Mouse (Mus musculus) spleen, adult 18-20 months (tissue): ENCODE data around the gene Tex36.

Experiments used
- DNase-seq, 2 experiments: peaks; one replicate each; pipeline ENCODE4 v3.0.0; 2022; ENCODE audit warnings: mixed read lengths in 2 of 2

Tex36 gene

DNA sequence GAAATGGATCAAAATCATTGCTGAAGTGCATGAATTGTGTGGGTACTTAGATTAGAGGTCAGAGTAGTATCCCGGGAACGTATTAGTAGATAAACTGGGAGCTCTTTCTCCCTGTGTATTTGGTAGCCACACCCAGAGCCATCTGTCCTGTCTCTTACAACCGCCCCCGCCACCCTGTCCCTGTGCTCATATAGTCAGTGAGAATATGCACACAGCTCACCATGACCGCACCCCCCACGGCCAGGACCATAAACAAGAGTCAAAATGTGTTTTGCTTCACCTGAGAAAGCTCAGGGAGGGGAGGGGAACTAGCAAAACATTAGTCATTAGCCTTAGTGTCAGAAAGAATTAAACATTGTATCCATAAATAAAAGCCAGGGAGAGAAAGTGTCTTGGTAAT, 18.7 kb downstream of the Tex36 start:
- no peak for DNase-seq

GRCm38 (mm10) chr7:133580296-133580640, 21.7 kb downstream of the Tex36 start:
- DNase-seq = no peak

- no peak for DNase-seq
Observed at GRCm38 (mm10) chr7:133579491-133580295, 22.3 kb downstream of the Tex36 start.

DNA sequence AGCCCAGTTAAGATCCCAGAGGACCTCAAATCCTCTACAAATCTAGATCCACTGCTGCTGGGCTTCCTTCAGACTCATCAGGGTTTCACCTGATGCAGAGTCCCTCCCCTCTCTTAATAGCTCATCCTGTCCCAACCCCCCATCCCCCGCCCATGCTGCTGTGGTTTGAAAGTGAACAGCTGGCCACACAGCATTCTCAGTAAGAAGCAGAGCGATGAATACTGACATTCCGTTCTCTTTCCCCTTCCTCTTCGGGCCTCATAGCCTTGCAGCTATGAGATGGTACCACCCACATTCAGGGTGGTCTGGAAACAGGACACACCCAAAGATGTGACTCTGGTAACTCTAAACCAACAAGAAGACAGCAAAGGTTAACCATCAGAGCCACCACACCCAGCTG, 25.1 kb downstream of the Tex36 start:
- no peak for DNase-seq

DNA sequence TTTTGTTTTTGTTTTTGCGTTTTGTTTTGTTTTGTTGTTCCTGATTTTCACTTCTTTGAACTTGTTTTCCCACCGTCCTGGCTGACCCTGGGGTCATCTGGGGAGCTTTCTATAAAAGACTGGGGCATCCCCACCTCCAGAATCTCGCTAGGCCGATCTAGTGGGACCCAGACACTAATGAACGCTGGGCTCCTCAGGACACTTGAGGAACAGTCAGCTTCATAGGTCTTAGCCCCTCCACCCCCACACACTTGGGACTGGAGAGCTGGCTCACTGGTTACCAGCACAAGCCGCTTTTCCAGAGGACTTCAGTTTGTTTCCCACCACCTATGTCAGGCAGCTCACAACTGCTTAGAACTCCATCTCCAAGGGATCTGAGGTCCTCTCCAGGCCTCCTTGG, 25.7 kb downstream of the Tex36 start:
- DNase-seq = no peak

DNA sequence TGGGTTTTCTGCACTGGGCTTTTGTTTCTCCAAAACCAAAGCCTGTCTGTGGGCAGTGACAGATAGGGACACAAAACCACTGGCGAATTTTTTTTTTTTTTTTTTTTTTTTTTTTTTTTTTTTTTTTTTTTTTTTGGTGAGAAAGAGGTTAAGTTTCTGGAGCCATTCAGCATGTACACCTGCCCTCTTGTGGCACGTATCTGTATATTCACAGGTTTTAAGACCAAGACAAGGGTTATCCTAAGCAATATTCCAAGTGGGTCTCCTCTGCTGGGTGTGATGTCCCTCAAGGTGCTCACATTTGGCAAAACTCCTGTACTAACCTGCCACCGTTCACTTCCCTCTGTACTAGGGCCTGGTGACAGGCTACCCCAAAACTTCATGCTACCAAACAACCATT, 30.0 kb downstream of the Tex36 start:
- DNase-seq = no peak

- DNase-seq = no peak
Observed at GRCm38 (mm10) chr7:133569194-133569880, 32.6 kb downstream of the Tex36 start.

GRCm38 (mm10) chr7:133564600-133564999, 37.4 kb downstream of the Tex36 start:
- no peak for DNase-seq

GRCm38 (mm10) chr7:133563175-133563824, 38.7 kb downstream of the Tex36 start:
- no peak for DNase-seq

GRCm38 (mm10) chr7:133555786-133556492, 46.0 kb downstream of the Tex36 start:
- no peak for DNase-seq

GRCm38 (mm10) chr7:133552306-133552991, 49.5 kb downstream of the Tex36 start:
- DNase-seq = no peak

- DNase-seq = no peak
Observed at GRCm38 (mm10) chr7:133551000-133551399, 51.0 kb downstream of the Tex36 start.

DNA sequence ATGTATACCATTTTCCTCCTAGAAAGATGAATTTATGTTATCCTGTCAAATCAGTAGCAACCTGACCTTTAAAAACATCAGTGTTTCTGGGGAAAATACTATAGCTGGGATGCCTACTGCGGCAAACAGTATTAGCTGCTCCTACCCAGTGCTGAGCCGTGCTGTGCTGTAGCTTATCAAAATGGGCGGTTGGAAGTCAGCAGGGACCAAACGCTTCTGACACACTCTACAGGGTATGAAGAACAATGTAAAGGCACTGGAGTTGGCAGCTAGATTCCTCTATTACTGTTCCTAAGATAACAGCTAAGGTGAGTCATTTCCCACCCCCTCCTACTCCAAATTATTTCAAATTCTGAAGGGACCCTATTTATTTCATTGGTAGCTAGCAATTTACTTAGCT, 53.5 kb downstream of the Tex36 start:
- DNase-seq = no peak

DNA sequence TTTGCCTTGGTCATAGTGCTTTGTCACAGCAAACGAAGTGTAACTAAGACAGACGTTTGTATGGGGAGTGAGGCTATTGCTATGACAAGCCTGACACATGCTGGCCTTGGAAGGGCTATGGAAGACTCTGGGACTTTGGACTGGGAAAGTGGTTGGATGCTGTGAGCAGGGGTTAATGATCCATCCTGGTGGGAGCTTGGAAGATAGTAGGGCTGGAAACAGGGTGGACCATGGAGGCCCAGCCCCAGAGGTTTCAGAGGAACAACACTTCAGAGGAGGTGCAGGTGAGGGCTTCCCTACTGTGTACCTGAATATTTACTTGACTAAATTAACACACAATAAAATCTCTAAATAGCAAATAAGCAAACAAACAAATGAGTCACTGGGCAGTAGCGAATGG, 56.3 kb downstream of the Tex36 start:
- no peak for DNase-seq

- DNase-seq = no peak
Observed at GRCm38 (mm10) chr7:133544966-133545365, 57.0 kb downstream of the Tex36 start.

DNA sequence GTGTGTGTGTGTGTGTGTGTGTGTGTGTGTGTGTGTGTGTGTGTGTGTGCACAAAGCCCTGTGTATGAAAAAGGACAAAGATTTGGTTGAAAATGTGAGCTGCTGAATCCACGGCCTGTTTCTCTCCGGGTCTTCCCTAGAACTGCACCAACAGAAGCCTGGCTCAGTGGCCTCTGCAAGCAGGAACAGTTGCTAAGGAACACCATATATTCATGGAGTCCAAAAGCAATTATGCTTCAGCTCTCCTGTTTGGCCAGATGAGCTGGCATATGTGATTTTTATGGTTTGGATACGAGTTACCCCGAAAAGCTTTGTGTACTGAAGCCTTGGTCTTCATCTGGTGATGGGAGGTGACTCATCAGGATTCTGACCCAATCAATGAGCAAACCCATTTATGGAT, 58.8 kb downstream of the Tex36 start:
- no peak for DNase-seq

DNA sequence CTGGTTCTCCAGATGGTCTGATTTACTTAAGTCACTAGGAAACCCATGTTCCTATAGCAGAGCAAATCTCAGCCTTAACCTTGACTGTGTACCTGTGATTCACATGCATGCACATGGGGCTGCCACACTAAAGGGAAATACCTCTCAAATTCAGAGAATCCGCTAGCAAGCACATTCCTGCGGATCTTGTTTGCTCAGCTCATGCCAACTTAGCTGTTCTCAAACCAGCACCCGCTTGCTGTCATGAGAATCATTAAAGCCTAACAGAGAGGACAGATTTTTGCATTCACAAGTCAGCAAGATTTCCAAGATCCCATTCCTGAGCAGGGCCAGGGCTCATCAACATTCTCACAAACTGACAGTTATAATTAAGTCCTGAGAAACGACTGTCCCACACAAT, 64.6 kb downstream of the Tex36 start:
- DNase-seq = no peak
